Mouse (Mus musculus) kidney, postnatal 14 days (tissue): Measurements from ENCODE around the gene Pate1.

Source experiments
- DNase-seq: peaks from one replicate; pipeline ENCODE4 v3.0.0; 2022; ENCODE audit warnings: mixed read lengths

Pate1 gene

DNA sequence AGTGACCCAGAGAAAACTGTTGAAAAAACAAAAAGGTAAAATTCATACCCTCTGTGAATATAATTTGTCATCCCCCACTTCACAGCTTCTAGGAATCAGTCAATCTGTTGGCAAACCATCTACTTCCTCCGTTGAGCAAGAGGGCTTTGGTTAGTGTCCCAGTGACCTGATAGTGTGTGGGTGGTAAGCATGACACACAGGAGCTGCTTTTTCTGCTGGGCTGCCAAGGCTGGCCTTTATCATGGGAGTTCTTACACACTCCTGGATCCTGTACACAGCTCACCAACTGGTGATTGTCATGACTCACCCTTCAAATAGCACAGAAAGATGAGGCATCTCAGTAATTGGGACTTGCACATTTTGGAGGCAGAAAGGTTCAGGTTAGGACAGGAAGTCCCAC lies at the start of gene Pate1:
Pate1 (minus strand) TSS at position 378 of the 400 bp plus-strand sequence.
- DNase-seq, result no peak

DNA sequence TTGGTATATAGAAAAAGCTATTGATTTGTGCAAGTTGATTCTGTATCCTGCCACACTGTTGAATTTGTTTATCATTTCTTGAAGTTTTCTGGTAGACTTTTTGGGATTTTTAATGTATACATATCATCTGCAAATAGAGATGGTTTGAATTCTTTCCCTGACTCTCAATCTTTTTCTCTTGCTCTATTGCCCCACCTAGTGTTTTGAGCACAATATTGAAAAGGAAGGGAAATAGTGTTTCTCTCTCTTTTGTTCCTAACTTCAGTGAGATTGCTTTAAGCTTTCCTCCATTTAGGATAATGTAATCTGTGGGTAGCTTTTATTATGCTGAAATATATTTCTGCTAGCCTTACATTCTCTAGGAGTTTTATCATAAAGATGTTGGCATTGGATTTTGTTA lies 20.1 kb upstream of the Pate1 start:
- DNase-seq, result no peak

DNA sequence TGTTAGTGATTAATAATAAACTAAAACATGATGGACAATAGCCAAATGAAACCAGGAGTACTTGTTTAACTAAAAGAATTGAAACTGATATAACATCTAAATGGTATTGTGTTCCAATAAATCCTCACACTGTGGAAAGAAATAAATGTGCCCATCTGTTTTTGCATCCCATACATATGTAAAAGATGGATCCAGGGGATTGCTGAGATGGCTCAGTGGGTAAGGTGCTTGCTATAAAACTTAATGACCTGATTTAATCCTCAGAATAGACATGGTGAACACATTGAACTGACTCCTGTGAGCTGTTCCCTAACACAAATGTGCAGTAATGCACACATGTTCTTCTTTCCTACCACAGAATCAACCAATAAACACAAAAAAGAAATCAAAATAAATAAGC lies 4.7 kb upstream of the Pate1 start:
- DNase-seq, result no peak

DNA sequence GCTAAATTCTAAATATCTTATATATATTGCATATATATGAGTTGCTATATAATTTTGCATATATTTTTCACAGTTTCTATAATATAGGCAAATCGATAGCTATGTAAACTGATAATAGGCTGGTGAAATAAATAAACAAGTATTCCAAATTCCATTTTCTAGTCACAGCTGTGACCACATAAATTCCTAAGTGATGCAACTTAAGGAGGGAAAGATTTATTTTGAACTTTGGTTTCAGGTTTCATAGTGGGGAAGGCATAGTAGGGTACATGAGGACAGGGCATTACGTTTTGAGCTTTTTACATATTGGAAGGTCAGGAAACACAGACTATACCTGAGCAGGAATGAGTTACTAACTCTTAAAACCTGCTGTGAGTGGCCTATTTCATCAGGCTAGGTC lies 13.6 kb downstream of the Pate1 start:
- no peak for DNase-seq

DNA sequence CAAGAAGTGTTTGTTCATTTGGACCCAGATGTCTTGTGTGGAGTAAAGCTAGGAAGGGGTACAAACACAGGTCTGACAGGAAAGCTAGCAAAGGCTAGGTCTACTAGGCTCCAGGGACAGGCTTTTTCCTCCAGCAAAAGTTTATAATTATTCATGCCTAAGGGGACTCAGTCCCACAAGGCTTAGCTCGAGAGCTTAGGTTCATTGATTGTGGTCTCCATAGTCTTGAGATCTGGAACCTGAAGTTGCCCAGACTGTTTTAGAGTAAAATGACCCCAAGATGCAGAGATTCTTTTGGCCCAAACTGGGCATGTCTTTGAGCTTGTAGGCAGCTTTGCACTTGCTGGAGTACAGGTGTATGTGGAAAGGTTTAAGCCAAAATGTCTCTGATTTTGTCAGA lies 39.1 kb downstream of the Pate1 start, which contains the start of gene Pate3:
Pate3 (minus strand) TSS at position 101 of the 400 bp plus-strand sequence.
- no peak for DNase-seq
